Mouse (Mus musculus): ENCODE results near the gene Fdx1. TPM values are rescaled to one million over a fixed set of nuclear protein-coding genes. Genes with fewer than 3 reads are reported as not detected.

Gene Fdx1
- polyA plus RNA-seq (2015; fragmentation: Nextera tagmentation; extraction: Ambion mirVana) = 40.1 and 45.7 TPM in 2 replicates

DNA sequence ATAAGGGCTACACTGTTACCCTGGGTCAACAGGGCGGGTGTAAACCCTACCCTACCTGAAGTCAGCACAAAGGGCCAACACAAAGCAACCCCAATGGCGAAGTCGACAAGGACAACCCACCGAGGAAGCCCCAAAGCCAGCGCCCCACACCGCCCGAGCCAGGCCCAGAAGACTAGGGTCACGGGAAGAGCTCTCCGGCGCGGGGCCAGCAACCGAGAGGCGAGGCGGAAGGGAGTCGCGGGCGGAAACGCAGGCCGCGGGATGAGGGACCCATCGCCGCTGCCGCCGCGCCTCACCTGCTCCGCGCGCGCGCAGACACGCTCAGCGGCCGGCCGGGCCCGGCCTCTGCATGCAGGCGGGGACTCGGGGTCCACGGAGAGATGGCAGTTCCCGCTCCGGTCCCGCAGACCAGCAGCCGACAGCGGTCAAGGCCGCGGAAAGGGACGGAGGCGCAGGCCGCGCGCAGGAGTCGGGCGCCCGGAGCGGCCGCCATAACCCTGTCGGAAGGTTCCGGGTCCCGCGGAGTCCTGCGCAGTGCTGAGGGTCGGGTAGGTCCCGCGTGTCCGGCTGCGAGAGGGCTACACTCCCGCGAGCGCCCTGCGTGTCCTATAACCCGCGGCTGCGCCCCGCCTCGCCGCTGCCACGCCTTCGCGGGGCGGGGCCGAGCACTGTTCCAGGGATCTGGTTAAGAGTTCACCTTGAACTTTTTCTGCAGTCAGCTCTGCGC is at the start of gene Fdx1:
Fdx1 (minus strand) TSS at position 582 of the 727 bp plus-strand sequence.
- H3K9ac ChIP-seq = peak within 1 kb of the TSS; percentile 90
- no peaks in the 10 kb centered on the region for H3K9me3 ChIP-seq
- peak; percentile 92 for ATAC-seq (ENCODE audit: low FRiP score)
- H3K4me3 ChIP-seq = peak within 1 kb of the TSS; percentile 76
- peaks cover 21% of the 10 kb centered on the region for H3K4me1 ChIP-seq (replicated peaks)
- WGBS = under 1% methylated on average over 78 of the region's 81 CpGs
- H3K4me2 ChIP-seq = peak within 1 kb of the TSS; percentile 57
- H3K36me3 ChIP-seq = no peaks in the 10 kb centered on the region
- 0 out of 2 replicates have a peak, but pooled peaks cover 8% of the 10 kb centered on the region for H3K27me3 ChIP-seq
- peak within 1 kb of the TSS; percentile 84 for H3K27ac ChIP-seq

DNA sequence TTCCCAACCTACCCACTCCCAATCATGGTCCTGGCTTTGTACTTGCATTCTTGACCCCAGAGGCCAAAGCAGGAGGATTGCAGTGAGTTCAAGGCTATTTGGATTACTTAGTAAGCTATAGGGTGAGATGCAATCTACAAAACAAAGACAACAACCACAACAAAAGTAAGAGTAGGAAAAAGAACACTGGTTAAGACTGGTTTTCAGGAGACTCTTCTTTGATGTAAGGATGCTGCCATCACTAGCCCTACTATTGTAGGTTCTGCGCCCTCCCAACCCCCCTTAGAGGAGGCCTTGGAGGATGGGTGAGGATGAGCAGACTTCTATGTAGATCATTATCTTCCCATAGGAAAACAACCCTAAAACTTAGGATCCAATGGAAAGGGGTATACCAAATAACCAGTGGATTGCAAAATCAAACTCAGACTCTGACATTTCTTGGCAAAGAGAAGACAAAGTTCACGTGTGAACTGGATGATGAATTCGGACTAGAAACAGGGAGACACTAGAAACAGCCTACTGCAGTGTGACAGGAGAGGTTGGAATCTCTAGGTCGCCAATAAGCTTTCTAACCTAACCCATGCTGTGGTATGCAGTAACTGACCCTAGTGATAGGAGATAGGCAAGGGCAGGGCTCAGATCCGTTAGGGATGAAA is 49.6 kb upstream of the Fdx1 start:
- Histone ChIP-seq H3K4me2 (no peak overlapping the region), H3K9me3 (no peaks in the 10 kb centered on the region), H3K4me3 (no peak overlapping the region), H3K27ac (no peak overlapping the region), H3K27me3 (no peaks in the 10 kb centered on the region), H3K9ac (no peak overlapping the region), H3K4me1 (replicated peaks) (no peaks in the 10 kb centered on the region), H3K36me3 (no peaks in the 10 kb centered on the region)
- 84% methylated on average over 5 of the region's 5 CpGs for WGBS
- ATAC-seq (ENCODE audit: low FRiP score) = no peak

DNA sequence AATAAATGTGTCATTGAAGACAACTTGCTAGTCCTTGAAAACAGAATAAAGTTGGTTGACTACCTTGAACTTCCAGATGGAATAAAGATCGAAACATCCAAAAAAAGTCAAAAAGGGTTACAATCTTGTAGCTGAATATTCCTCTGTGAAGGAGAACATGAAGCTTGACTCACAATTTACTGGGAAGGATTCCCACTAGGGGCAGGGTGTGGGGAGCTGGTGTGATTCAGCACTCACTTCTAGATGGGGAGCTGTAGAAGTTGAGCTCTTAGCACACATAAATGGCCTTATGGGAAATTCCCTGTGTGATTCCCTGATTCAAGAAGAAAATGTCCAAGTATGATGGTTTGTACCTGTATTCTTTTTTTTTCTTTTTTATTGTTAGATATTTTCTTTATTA is 49.0 kb upstream of the Fdx1 start:
- H3K9ac ChIP-seq = no peak overlapping the region
- WGBS = 97% methylated on average over 1 of the region's 1 CpGs
- no peaks in the 10 kb centered on the region for H3K4me1 ChIP-seq (replicated peaks)

DNA sequence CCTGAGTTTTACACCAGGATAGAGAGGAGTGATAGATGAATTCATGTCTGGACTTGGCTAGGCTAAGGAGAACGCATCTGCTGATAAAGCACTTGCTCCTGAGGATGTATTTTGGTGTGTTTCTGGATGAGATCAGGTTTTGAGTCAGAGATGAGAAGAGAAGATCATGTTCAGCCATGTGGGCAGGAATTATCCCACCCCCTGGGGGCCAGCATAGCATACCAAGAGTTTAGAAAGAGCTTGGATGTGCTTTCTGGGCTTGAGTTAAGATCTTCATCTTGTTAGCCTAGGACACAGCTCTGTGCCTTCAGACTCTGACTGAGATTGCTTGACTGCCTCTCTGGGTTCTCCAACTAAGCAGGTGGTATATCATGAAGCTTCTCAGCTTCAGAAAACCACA is 45.2 kb upstream of the Fdx1 start:
- no peaks in the 10 kb centered on the region for H3K9me3 ChIP-seq
- WGBS = 94% methylated on average over 1 of the region's 1 CpGs
- no peaks in the 10 kb centered on the region for H3K4me1 ChIP-seq (replicated peaks)
- no peak for ATAC-seq (ENCODE audit: low FRiP score)
- no peaks in the 10 kb centered on the region for H3K27me3 ChIP-seq
- H3K9ac ChIP-seq = no peak overlapping the region
- no peak overlapping the region for H3K27ac ChIP-seq
- no peak overlapping the region for H3K4me3 ChIP-seq
- H3K36me3 ChIP-seq = no peaks in the 10 kb centered on the region
- no peak overlapping the region for H3K4me2 ChIP-seq

More for the DNA sequence above, 49.0 kb upstream of the Fdx1 start:
- no peak for ATAC-seq (ENCODE audit: low FRiP score)
- Histone ChIP-seq H3K36me3 (no peaks in the 10 kb centered on the region), H3K4me3 (no peak overlapping the region), H3K27ac (no peak overlapping the region), H3K27me3 (no peaks in the 10 kb centered on the region), H3K4me2 (no peak overlapping the region), H3K9me3 (no peaks in the 10 kb centered on the region)

DNA sequence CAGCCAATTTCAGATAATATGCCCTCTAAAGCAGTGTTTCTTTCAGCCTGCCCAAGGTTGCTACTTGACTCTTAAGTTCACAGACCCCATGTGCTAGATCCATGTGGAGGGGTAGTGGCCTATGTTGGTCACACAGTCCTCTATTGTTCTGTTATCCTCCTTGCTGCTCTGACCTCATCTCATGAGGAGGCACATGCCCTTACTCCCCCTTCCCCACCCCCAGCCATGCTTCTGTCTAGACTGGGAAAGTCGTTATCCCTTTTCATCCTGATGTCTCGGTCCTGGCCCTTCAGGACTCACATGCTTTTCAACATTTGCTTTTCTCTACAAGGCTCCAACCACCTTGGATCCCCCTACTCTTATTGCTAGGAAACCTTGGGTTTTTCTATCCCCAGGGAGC is 44.0 kb upstream of the Fdx1 start:
- 33% methylated on average over 2 of the region's 2 CpGs for WGBS
- Histone ChIP-seq H3K27ac (no peak overlapping the region), H3K9ac (no peak overlapping the region), H3K4me1 (replicated peaks) (no peaks in the 10 kb centered on the region), H3K9me3 (no peaks in the 10 kb centered on the region), H3K4me3 (no peak overlapping the region), H3K36me3 (no peaks in the 10 kb centered on the region), H3K4me2 (no peak overlapping the region), H3K27me3 (no peaks in the 10 kb centered on the region)
- ATAC-seq (ENCODE audit: low FRiP score) = no peak

DNA sequence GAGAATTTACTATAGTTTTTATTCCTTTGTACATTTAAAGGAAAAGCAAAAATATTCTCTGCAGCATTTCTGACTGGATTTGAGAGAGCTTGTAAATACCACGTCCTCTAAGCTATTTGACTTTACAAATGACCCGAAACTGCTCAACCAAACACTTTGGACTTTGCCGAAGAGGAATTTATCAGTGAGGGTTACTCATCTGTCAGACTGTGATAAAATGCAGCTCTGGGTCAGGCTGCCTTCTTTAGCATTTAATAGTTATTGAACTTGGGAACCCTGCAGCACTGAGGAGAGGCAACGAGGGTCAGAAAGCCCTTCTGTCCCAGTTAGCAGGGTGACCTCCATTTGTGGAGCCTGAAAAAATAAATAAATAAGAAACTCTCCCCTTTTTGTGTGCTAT is 40.1 kb upstream of the Fdx1 start:
- no peak overlapping the region for H3K4me3 ChIP-seq
- no peak overlapping the region for H3K27ac ChIP-seq
- H3K9me3 ChIP-seq = peaks cover 5% of the 10 kb centered on the region; the same call in 1 of the 2 replicates
- 73% methylated on average over 4 of the region's 4 CpGs for WGBS
- ATAC-seq (ENCODE audit: low FRiP score) = no peak
- no peaks in the 10 kb centered on the region for H3K4me1 ChIP-seq (replicated peaks)
- no peaks in the 10 kb centered on the region for H3K36me3 ChIP-seq
- H3K27me3 ChIP-seq = no peaks in the 10 kb centered on the region
- no peak overlapping the region for H3K9ac ChIP-seq
- no peak overlapping the region for H3K4me2 ChIP-seq

DNA sequence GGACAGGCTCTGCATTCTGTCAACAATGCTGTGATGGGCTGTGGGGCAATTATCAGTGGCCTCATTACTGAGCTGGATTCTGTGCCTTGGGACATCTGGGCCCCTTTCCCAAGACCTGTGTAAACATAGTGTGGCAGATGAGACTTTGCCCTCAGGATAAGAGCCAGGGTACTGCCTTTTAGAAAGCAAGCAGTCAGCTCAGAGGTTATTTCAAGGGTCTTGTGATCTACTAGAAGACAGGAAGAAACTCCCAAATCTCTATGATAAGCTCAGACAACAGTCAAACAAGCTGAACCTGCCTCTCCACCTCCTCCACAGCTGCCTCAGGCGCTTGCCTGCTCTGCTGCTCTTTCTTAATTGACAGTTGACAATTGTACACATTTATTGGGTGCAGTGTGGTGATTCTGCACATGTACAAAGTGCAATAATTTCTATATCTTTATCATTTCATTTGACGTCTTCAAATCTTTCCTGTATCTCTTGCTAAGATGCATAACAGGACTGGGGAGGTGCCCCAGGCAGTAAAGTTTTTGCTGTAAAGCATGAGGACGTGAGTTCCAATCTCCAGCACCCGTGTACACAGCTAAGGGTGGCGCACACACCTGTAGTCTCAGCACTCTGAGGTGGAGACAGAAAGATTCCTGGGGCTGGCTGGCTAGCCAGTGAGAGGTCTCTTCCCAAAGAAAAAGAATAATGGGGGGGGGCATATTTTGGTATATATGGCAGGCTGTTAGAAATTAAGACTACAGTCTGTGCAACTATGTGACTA is 32.2 kb upstream of the Fdx1 start:
- no peak overlapping the region for H3K9ac ChIP-seq
- H3K4me2 ChIP-seq = no peak overlapping the region
- WGBS = 86% methylated on average over 5 of the region's 5 CpGs
- peaks cover 3% of the 10 kb centered on the region; the same call in 1 of the 2 replicates for H3K36me3 ChIP-seq
- no peak overlapping the region for H3K4me3 ChIP-seq
- H3K9me3 ChIP-seq = peaks cover 11% of the 10 kb centered on the region; the same call in 1 of the 2 replicates
- ATAC-seq (ENCODE audit: low FRiP score) = no peak
- no peak overlapping the region for H3K27ac ChIP-seq
- no peaks in the 10 kb centered on the region for H3K4me1 ChIP-seq (replicated peaks)
- H3K27me3 ChIP-seq = no peaks in the 10 kb centered on the region

DNA sequence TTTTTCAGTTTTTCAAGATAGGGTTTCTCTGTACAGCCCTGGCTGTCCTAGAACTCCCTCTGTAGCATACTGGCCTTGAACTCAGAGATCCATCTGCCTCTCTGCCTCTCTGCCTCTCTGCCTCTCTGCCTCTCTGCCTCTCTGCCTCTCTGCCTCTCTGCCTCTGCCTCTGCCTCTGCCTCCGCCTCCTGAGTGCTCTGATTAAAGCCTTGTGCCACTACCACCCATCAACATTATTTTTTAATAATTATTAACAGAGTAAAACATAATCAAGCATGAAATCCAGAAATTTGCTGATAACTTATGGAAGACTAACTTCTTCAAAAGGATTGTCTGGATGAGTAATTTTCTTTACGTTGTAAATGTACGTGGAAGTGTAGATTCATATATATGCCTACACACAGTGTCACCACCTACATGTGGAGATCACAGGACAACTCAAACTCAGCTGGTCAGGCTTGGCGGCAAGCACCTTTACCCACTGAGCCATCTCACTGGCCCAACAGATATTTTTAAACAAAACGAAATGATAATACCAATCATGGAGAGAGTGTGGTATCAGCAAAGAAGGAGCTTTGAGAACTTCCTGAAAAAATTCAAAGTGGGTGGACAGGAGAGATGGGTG is 31.4 kb upstream of the Fdx1 start:
- peaks cover 11% of the 10 kb centered on the region; the same call in 1 of the 2 replicates for H3K9me3 ChIP-seq
- no peak overlapping the region for H3K4me2 ChIP-seq
- no peak overlapping the region for H3K27ac ChIP-seq
- H3K9ac ChIP-seq = no peak overlapping the region
- H3K27me3 ChIP-seq = no peaks in the 10 kb centered on the region
- peaks cover 3% of the 10 kb centered on the region; the same call in 1 of the 2 replicates for H3K36me3 ChIP-seq
- 96% methylated on average over 5 of the region's 5 CpGs for WGBS
- ATAC-seq (ENCODE audit: low FRiP score) = no peak
- no peak overlapping the region for H3K4me3 ChIP-seq
- H3K4me1 ChIP-seq (replicated peaks) = no peaks in the 10 kb centered on the region

DNA sequence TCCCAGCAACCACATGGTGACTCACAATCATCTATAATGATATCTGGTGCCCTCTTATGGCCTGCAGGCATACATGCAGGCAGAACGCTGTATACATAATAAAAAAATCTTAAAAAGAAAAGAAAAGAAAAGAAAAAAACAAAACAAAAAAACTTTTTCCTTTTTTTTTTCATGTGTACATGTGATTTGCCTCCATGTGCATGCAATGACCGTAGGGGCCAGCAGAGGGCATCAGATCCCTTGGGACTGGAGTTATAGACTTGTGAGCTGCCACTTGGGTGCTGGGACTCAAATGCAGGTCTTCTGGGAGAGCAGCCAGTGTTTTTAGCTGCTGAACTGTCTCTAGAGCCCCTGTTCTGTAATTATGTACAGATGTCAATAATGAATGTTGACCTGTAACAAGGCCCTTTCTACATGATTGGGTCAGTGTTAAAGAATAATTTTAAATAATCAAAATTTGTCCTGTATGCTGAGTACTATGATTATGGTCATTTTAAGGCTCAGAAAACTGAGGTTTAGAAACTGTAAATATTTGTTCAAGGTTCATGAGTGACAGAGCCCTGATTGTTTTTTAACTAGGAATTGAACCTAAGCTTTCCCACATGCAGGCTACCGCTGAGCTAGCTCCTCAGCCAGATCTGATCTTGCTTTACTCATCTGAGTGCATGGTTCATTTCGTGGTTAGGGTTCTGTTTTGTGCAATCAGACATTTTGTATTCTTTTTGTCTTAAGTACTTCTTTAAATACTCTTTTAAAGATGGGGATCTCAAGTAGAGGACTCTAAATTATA is 30.3 kb upstream of the Fdx1 start:
- Histone ChIP-seq H3K4me2 (no peak overlapping the region), H3K27me3 (no peaks in the 10 kb centered on the region), H3K4me1 (replicated peaks) (no peaks in the 10 kb centered on the region), H3K36me3 (peaks cover 3% of the 10 kb centered on the region; the same call in 1 of the 2 replicates), H3K9me3 (peaks cover 8% of the 10 kb centered on the region; the same call in 1 of the 2 replicates), H3K9ac (no peak overlapping the region), H3K27ac (no peak overlapping the region), H3K4me3 (no peak overlapping the region)
- 73% methylated on average over 4 of the region's 4 CpGs for WGBS
- no peak for ATAC-seq (ENCODE audit: low FRiP score)

DNA sequence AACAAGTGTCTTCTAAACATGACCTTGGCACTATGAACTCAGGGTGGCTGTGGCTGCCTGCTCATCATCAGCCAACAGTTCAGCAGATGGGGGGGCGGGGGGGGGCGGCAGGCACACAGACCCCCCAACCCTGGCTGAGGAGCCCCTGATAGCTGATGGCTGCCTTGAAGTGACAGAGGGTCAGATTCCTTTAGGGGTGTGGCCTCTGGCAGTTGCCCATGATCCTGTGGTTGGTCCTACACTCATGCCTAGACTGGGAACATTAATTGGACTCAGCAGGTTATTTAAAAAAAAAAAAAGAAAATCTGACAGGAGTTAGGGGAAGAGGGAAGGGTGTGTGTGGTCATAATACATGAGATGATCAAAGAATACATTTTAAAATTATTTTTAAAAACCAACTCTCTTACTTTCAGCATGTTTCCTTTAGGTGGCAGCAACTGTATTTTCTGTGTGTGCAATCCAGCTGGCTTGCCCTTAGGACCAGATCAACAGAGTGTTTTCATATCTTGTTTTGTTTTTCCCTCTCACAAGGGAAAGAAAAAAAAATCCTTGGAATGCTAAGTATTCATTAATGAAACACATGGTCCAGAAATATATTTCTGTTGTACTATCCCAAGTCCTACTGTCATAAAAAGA is 28.0 kb upstream of the Fdx1 start:
- Histone ChIP-seq H3K9me3 (no peaks in the 10 kb centered on the region), H3K27me3 (no peaks in the 10 kb centered on the region), H3K36me3 (no peaks in the 10 kb centered on the region), H3K4me3 (no peak overlapping the region), H3K4me2 (no peak overlapping the region), H3K27ac (no peak overlapping the region), H3K4me1 (replicated peaks) (no peaks in the 10 kb centered on the region), H3K9ac (no peak overlapping the region)
- WGBS = 46% methylated on average over 2 of the region's 2 CpGs
- ATAC-seq (ENCODE audit: low FRiP score) = no peak

DNA sequence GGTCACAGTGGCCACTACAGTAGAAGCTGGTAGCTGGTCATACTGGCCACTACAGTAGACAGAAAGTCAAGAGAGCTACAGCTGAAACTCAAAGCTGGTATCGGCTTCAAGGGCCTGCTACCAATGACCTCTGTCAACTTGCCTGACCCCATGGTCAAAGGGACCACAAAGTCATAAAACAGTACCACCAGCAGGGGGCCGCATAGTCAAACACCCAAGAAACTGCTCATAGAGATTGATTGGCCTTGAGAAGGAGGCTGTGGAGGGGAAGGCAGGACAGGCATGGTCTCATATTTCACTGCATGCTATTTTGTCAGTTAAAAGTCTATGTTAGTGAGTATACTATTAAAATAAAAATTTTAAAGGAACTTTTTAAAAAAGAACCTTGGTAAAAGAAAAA is 27.5 kb upstream of the Fdx1 start:
- Histone ChIP-seq H3K4me3 (no peak overlapping the region), H3K4me1 (replicated peaks) (no peaks in the 10 kb centered on the region), H3K4me2 (no peak overlapping the region), H3K36me3 (no peaks in the 10 kb centered on the region), H3K9me3 (no peaks in the 10 kb centered on the region), H3K9ac (no peak overlapping the region), H3K27me3 (no peaks in the 10 kb centered on the region), H3K27ac (no peak overlapping the region)
- no peak for ATAC-seq (ENCODE audit: low FRiP score)
- WGBS = 23% methylated on average over 2 of the region's 2 CpGs
